Mouse (Mus musculus): ENCODE measurements at regions not wholly inside any gene's neighbourhood (a gene's known extent, or its start where the extent isn't known, plus 50 kb on each side); places are given as distances from the start of the nearest gene placed in this dataset.

DNA sequence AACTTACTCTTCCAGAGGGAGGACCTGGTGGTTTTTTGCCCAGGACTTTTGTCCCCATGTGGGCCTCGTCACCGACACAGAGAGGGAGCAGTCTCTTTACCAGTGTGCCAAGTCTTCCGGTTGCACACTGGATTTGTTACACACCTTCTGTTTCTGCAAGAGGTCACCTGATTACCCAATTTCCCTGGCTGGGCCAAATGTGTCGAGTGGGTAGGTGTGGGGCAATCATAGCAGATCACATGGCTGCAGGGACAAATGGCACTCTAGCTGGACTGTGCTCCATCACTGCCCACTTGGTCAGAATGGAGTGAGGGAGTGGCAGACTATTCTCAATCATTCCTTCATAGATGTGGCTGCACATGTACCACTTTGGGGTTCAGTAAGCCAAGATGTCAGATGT lies 61.0 kb upstream of the Fstl4 start:
- no peak for DNase-seq (ENCODE audit: low spot score in 2 of 2)

All from layer of hippocampus, postnatal 14 days (tissue).